Mouse (Mus musculus): ENCODE results near the gene Wdr62.
"Not testable (repeated sequence)": the region's sequence is repeated elsewhere in the genome, so short reads cannot be mapped to it uniquely, and the experiment has no call there.

Gene Wdr62

DNA sequence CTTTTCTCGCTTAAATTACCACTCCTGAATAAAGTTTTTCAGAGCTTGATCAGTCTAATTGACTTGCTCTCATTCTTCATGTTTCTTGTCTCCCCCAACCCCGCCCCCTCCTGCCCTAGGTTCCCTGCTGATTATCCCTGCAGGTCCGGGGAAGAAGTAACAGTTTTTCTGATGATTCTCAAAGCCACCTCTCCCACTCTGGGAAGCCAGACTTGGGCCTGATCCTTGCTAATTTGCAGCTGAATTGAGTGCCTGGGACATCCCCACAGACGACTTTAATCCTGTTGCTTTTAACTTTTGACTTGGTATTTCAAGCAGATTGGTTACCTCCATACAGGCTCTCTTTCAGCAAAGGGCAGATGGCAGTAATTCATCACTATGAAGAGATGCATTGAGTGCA is 69.2 kb downstream of the Wdr62 start:
- in situ Hi-C loops (cut with MboI; ENCODE audit: low sequenced_read_pairs), result no loop called here

DNA sequence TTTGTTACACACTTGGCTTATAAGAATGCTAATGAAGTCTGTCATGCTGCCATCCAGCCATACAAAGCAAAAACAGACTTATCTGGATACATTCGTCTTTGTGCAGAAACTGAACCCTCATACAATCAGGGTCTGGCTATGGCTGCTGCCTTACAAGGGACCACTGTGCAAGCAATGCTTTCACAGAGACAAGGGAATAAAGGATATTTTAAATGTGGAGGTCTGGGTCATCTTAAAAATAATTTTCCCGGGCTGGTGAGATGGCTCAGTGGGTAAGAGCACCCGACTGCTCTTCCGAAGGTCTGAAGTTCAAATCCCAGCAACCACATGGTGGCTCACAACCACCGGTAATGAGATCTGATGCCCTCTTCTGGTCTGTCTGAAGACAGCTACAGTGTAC is 73.9 kb downstream of the Wdr62 start:
- in situ Hi-C loops (cut with MboI; ENCODE audit: low sequenced_read_pairs), result not testable (repeated sequence)

GRCm38 (mm10) chr7:30205383-30205782 is 74.8 kb downstream of the Wdr62 start:
- in situ Hi-C loops (cut with MboI; ENCODE audit: low sequenced_read_pairs), result no loop called here

- in situ Hi-C loops (cut with MboI; ENCODE audit: low sequenced_read_pairs), result no loop called here
These were observed 75.8 kb downstream of the Wdr62 start for GRCm38 (mm10) chr7:30204380-30204779.

- in situ Hi-C loops (cut with MboI; ENCODE audit: low sequenced_read_pairs), result no loop called here
These were observed 77.1 kb downstream of the Wdr62 start for GRCm38 (mm10) chr7:30202895-30203690.

GRCm38 (mm10) chr7:30200661-30201060 is 79.6 kb downstream of the Wdr62 start:
- in situ Hi-C loops (cut with MboI; ENCODE audit: low sequenced_read_pairs), result not testable (repeated sequence)

DNA sequence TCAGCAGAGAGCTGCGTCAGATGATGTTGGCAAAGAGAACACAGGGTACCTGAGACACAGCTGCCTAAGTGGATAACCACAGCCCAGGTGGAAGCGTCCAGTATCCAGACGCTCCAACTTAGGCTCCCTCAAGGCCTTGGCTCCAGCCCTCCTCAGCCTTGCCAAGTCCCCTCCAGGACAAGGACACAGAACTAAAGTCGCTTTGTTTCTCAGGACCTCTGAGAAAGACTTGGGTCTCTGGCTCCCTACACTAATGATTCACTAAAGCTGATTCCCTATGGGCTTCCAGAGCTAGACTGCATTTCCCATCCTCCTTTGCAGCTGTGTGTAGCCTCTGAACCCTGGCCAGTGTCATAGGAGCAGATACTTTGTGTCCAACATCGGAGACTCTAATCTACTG is 80.0 kb downstream of the Wdr62 start:
- in situ Hi-C loops (cut with MboI; ENCODE audit: low sequenced_read_pairs), result no loop called here

DNA sequence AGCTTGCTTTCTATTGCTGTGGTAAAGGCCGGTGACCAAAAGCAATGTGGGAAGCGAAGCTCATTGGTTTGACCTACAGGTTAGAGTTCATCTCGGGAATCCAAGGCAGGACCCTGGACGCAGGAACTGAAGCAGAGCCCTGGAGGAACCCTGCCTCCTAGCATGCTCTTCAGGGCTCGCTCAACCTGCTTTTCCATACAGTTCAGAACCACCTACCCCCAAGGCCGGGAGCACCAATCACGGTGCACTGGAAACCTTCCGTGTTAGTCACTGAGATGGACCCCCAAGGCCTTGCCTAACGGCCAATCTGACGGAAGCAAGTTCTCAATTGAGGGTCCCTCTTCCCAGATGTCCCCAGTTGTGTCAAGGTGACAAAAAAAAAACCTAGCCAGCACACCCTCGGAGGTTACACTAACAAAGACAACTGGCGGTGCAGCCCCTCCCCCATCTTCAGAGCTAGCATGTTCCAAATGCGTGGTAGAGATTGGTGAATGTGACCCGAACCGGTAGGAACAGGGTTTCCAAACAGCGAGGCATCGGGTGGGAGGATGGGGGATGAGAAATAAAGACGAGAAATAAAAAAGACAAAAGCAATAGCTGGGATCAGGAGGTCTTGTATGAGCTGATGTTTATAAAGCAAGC is 80.6 kb downstream of the Wdr62 start:
- in situ Hi-C loops (cut with MboI; ENCODE audit: low sequenced_read_pairs), result no loop called here

DNA sequence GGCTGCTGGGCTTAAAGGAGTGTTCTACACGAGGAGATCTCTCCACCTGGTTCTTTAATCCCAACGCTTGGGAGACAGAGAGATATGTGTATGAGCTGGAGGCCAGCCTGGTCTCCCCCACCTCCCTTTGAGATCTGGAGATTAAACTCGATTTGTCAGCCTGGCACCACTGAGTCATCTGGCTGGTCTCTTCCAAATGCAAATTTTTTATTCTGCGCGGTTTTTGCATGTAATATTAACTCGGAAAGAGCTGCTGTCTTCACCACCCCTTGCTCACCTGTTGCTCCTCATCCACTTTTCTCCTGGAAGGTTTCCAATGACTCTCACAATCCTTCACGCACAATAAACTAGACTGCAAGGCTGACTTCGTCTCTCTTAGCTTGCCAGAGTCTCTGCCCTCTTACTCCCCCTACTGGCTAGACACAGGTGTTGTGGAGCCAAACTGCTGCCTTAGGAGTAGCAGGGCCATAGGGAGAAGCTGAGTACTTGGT is 81.7 kb downstream of the Wdr62 start, which contains the start of gene Capns1:
Gene Capns1 (minus strand): TSS at position 331 of the 491 bp plus-strand sequence.
- in situ Hi-C loops (cut with MboI; ENCODE audit: low sequenced_read_pairs), result no loop called here

GRCm38 (mm10) chr7:30197592-30198129 is 82.6 kb downstream of the Wdr62 start:
- in situ Hi-C loops (cut with MboI; ENCODE audit: low sequenced_read_pairs), result no loop called here

GRCm38 (mm10) chr7:30196171-30196570 is 84.0 kb downstream of the Wdr62 start:
- in situ Hi-C loops (cut with MboI; ENCODE audit: low sequenced_read_pairs), result no loop called here

- in situ Hi-C loops (cut with MboI; ENCODE audit: low sequenced_read_pairs), result no loop called here
These were observed 84.8 kb downstream of the Wdr62 start for GRCm38 (mm10) chr7:30195461-30195860.

- in situ Hi-C loops (cut with MboI; ENCODE audit: low sequenced_read_pairs), result no loop called here
These were observed 85.3 kb downstream of the Wdr62 start for GRCm38 (mm10) chr7:30194884-30195283.

DNA sequence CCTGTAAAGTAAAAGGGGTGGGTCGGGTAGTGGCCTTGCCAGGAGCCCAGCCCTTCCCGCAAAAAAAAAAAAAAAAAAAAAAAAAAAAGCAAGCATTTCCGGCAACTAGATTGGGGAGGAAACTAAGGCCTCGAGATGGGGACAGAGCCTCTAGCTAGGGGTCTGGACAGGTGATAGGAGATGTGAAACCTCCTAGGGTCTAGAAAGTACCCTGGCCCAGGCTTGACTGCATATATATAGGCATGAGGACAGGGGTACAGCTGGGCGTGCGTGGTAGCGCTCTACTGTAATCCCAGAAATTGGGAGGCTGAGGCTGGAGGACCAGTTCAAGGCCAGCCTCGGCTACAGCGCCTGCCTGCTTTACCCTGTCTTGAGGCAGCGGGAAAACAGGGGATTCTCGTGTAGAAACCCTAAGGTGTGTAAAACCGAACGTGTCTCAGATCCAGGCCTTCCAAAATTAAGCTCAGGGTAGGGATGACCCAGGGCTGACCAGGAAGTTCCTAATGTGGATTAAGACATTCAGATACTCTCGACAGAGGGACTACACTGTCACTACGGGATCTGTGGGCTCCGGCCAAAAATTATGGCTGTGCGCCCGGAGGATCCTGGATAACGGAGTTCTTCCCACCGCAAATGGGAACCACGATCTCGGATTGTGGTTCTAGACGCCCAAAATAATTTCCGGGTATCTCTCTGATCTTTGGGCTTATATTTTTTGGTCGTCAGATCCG is 86.0 kb downstream of the Wdr62 start:
- in situ Hi-C loops (cut with MboI; ENCODE audit: low sequenced_read_pairs), result no loop called here

DNA sequence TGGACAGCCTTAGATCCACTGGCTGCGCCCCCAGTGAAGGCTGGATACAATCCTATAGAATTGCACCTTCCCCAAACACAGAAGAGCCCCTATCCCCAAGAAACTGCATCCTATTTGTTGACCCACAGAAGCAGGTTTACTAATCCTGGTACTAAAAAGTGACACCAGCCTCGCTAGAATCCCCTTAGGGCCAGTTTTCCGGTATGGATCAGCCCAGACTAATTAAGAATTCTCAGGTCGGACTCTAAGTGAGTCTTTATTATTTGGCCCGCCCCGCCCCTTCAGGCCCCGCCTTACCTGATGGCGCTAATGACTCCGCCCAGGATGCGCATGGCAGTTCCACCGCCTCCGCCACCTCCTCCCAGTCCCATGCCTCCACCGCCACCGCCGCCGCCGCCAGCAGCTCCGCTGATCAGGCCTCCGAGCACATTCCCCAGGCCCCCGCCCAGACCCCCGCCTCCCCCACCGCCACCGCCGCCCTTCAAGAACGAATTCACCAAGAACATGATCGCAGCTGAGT is 86.6 kb downstream of the Wdr62 start:
- in situ Hi-C loops (cut with MboI; ENCODE audit: low sequenced_read_pairs), result no loop called here

GRCm38 (mm10) chr7:30193013-30193412 is 87.2 kb downstream of the Wdr62 start:
- in situ Hi-C loops (cut with MboI; ENCODE audit: low sequenced_read_pairs), result no loop called here

DNA sequence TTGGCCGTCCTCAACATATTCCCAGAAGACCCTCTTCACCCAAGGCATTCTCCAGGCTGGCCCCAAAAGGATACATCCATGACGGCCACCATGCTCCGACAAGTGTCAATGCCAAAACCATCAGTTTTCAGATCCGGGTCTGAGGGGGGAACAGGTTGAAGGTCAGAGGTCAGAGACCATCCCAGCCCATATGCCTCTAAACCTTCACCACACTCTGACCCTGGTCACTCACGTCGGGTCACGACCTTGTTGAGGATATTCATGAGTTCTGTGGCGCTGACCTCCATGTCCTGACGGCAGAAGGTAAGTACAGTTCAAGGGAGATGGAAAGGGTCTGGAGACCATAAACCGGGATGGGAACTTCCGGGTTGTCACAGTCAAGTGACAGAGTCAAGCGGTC is 88.1 kb downstream of the Wdr62 start:
- in situ Hi-C loops (cut with MboI; ENCODE audit: low sequenced_read_pairs), result no loop called here

Measured in CH12F3 (cell line).